8 mouse cellular contexts compared by ENCODE assay signal in genomic region chr7:130669370-130669881, GRCm38 (mm10).
DNase-seq lines count a peak whose midpoint lies in the region; ATAC-seq lines count a peak whose summit lies in the region.

No protein-coding gene starts in this region.

- no peaks in the 10 kb centered on the region for H3K27me3 ChIP-seq in embryonic facial prominence, embryonic 12.5 days
- no peaks in the 10 kb centered on the region for H3K27me3 ChIP-seq in midbrain, embryonic 15.5 days (replicated peaks)

- H3K36me3 ChIP-seq in embryonic facial prominence, embryonic 12.5 days = peaks cover 10% of the 10 kb centered on the region; the same call in 1 of the 2 replicates
- no peaks in the 10 kb centered on the region for H3K36me3 ChIP-seq in midbrain, embryonic 15.5 days (replicated peaks)

- H3K4me1 ChIP-seq in embryonic facial prominence, embryonic 12.5 days = peaks cover 29% of the 10 kb centered on the region
- H3K4me1 ChIP-seq in midbrain, embryonic 15.5 days = peaks cover 17% of the 10 kb centered on the region

- no peak overlapping the region for H3K9ac ChIP-seq in embryonic facial prominence, embryonic 12.5 days
- no peak overlapping the region for H3K9ac ChIP-seq in midbrain, embryonic 15.5 days

- peak; percentile 43 for DNase-seq in cerebellum, adult 9-10 months
- no peak for DNase-seq in cerebellum, adult 8-10 months
- peak; percentile 45 for DNase-seq in heart, postnatal 25 days (ENCODE audit: low spot score)
- peak; percentile 60 to 77 for DNase-seq in kidney, postnatal 4 days
- DNase-seq in urinary bladder, postnatal 10 days (ENCODE audit: low spot score) = no peak
- DNase-seq in adipocyte (ENCODE audit: low spot score) = no peak

- H3K9me3 ChIP-seq in embryonic facial prominence, embryonic 12.5 days = 0 out of 2 replicates have a peak, but pooled peaks cover 4% of the 10 kb centered on the region
- no peaks in the 10 kb centered on the region for H3K9me3 ChIP-seq in midbrain, embryonic 15.5 days

- WGBS in embryonic facial prominence, embryonic 12.5 days = 38% methylated on average over 8 of the region's 8 CpGs
- WGBS in midbrain, embryonic 15.5 days = 33% methylated on average over 8 of the region's 8 CpGs

- intact Hi-C loops in heart, postnatal 25 days (cut with DNase I) = no loop called here

- H3K27ac ChIP-seq in embryonic facial prominence, embryonic 12.5 days = peak overlapping the region; percentile 86
- H3K27ac ChIP-seq in midbrain, embryonic 15.5 days = peak overlapping the region; percentile 73

- no peak overlapping the region for H3K4me3 ChIP-seq in embryonic facial prominence, embryonic 12.5 days
- no peak overlapping the region for H3K4me3 ChIP-seq in midbrain, embryonic 15.5 days

- 0 out of 2 replicates have a peak, but pooled peaks have one; percentile 43 for ATAC-seq in embryonic facial prominence, embryonic 12.5 days (ENCODE audit: insufficient number of reproducible peaks, insufficient read depth, low FRiP score, low TSS enrichment)
- peak; percentile 70; the same call in 1 of the 2 replicates for ATAC-seq in midbrain, embryonic 15.5 days (replicated peaks)

- no peak overlapping the region for H3K4me2 ChIP-seq in embryonic facial prominence, embryonic 12.5 days (replicated peaks)
- no peak overlapping the region for H3K4me2 ChIP-seq in midbrain, embryonic 15.5 days

Comparison
In these comparisons a context has a peak if more than half of its experiments do, and no peak if none do; other contexts are left out.
1. DNase-seq: peak in cerebellum, adult 9-10 months (single experiment), heart, postnatal 25 days (single experiment) and kidney, postnatal 4 days (2 of 2); none in cerebellum, adult 8-10 months (single experiment), urinary bladder, postnatal 10 days (single experiment) and adipocyte (single experiment).